Mouse (Mus musculus): ENCODE data around the gene Rnf208. TPM values are rescaled to one million over a fixed set of nuclear protein-coding genes. Genes with fewer than 3 reads are reported as not detected.

Rnf208 gene
- polyA plus RNA-seq, 1 experiment from 2014 or later = 6.6 TPM

DNA sequence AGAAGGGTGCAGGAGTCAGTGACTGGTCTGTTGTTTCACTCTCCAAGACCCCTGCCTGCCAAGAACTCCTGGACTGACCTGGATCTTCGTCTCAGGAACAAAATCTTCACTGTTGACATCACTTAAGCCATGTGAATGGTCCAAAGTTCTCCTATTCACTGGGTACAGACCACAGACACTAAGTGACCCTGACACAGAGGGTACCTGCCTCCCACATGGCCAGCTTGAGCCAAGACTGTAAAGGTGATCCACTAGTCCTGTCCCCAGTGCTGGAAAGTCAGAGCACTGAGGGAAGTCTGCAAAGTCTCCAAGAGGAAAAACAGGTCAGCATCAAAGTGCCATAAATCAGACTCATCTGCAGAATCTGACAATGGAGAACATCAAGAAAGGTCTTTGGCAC is 34.5 kb upstream of the Rnf208 start:
- ATAC-seq (ENCODE audit: extremely low read depth, insufficient number of reproducible peaks, low FRiP score, low TSS enrichment) = no peak
- WGBS = 70% methylated on average over 1 of the region's 1 CpGs

GRCm38 (mm10) chr2:25210686-25211085 is 31.4 kb upstream of the Rnf208 start:
- peak overlapping the region; percentile 98 for H3K4me3 ChIP-seq
- ATAC-seq (ENCODE audit: extremely low read depth, insufficient number of reproducible peaks, low FRiP score, low TSS enrichment) = peak; percentile 9; the same call in 1 of the 2 replicates
- peaks cover 24% of the 10 kb centered on the region for H3K27me3 ChIP-seq (replicated peaks)
- H3K4me2 ChIP-seq = peak overlapping the region; percentile 82
- no peaks in the 10 kb centered on the region for H3K9me3 ChIP-seq
- peak overlapping the region; percentile 96 for H3K9ac ChIP-seq
- peak overlapping the region; percentile 89 for H3K27ac ChIP-seq (replicated peaks)
- H3K4me1 ChIP-seq = peaks cover 23% of the 10 kb centered on the region
- under 1% methylated on average over 24 of the region's 24 CpGs for WGBS
- H3K36me3 ChIP-seq = peaks cover 40% of the 10 kb centered on the region

More for the DNA sequence above, 34.5 kb upstream of the Rnf208 start:
- no peaks in the 10 kb centered on the region for H3K9me3 ChIP-seq
- no peak overlapping the region for H3K4me3 ChIP-seq
- H3K4me2 ChIP-seq = no peak overlapping the region
- H3K36me3 ChIP-seq = peaks cover 71% of the 10 kb centered on the region
- peaks cover 23% of the 10 kb centered on the region for H3K4me1 ChIP-seq
- no peak overlapping the region for H3K9ac ChIP-seq
- H3K27ac ChIP-seq (replicated peaks) = no peak overlapping the region
- 0 out of 2 replicates have a peak, but pooled peaks cover 4% of the 10 kb centered on the region for H3K27me3 ChIP-seq (replicated peaks)

DNA sequence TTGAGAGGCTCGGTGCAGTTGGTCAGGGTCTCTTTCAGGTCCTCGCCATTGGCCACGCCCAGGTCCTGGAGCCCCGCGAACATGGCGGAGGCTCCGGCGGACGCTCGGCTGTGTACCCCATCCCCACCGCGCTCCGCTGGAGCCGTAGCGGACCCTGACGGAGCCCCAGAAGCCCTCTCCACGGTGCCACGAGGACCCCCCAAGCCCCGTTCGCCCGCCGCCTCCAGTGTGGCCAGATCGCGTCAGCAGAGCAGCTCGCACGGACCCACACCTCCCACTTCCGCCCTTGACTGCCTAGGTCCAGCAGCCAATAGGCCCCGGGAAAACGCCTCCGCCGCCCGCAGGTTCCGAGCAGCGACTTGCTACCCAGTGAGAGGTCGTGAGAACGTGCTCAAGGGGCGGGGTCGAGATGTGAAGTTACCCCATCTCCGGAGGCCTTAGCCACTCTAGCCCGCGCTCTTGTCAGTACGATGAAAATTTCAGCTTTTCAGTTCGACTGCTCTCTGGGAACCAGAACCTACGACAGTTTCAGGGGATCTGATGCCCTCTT is 30.9 kb upstream of the Rnf208 start, which contains the start of gene Nelfb:
Gene Nelfb, minus strand, starts transcription at position 369 of the 550 bp plus-strand sequence.
- Histone ChIP-seq H3K4me2 (peak within 1 kb of the TSS; percentile 82), H3K4me1 (peaks cover 23% of the 10 kb centered on the region), H3K9ac (peak within 1 kb of the TSS; percentile 96), H3K27ac (replicated peaks) (peak within 1 kb of the TSS; percentile 89), H3K27me3 (replicated peaks) (peaks cover 24% of the 10 kb centered on the region), H3K36me3 (peaks cover 35% of the 10 kb centered on the region), H3K9me3 (no peaks in the 10 kb centered on the region), H3K4me3 (peak within 1 kb of the TSS; percentile 98)
- peak; percentile 74 for ATAC-seq (ENCODE audit: extremely low read depth, insufficient number of reproducible peaks, low FRiP score, low TSS enrichment)
- under 1% methylated on average over 44 of the region's 44 CpGs for WGBS

DNA sequence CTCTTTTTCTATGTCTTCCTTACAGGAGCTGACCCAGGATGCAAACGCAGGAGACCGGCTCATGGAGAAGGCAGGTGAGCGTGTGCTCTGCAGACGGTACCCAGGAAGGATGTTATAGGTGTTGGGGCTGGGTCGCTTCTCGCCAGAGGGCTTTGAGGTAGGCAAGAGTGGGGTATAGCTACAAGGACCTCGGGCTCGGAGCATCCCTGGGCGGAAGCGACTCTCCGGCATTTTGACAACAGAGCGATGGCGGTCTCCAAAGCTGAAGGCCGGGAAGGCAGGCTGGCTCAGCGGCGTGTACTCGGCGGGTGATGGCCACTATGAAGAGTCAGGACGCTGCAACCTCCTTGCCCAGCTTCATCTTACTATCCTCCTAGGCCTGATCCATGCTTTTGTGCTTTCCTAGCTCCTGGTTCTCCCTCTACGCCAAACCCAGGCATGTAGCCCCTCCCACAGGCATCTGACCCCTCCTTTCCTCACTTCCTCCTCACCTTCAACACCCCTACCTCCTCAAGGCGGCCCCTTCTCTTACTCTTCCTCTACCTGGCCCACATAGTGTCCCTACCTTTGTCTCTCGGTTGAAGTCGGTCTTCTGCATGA is 28.7 kb upstream of the Rnf208 start:
- no peak for ATAC-seq (ENCODE audit: extremely low read depth, insufficient number of reproducible peaks, low FRiP score, low TSS enrichment)
- WGBS = 51% methylated on average over 23 of the region's 23 CpGs

GRCm38 (mm10) chr2:25214444-25214843 is 27.6 kb upstream of the Rnf208 start, which contains the start of gene Stpg3:
TSS of gene Stpg3 (minus strand) at chr2:25214637.
- Histone ChIP-seq H3K36me3 (peaks cover 6% of the 10 kb centered on the region), H3K4me3 (no peak within 1 kb of the TSS), H3K9me3 (no peaks in the 10 kb centered on the region), H3K27me3 (replicated peaks) (peaks cover 24% of the 10 kb centered on the region), H3K4me1 (peaks cover 17% of the 10 kb centered on the region), H3K27ac (replicated peaks) (no peak within 1 kb of the TSS), H3K4me2 (no peak within 1 kb of the TSS), H3K9ac (no peak within 1 kb of the TSS)
- WGBS = 79% methylated on average over 3 of the region's 3 CpGs
- ATAC-seq (ENCODE audit: extremely low read depth, insufficient number of reproducible peaks, low FRiP score, low TSS enrichment) = no peak

More for the DNA sequence above, 28.7 kb upstream of the Rnf208 start:
- H3K4me3 ChIP-seq = no peak overlapping the region
- no peak overlapping the region for H3K9ac ChIP-seq
- no peak overlapping the region for H3K27ac ChIP-seq (replicated peaks)
- peaks cover 23% of the 10 kb centered on the region for H3K4me1 ChIP-seq
- peaks cover 15% of the 10 kb centered on the region for H3K36me3 ChIP-seq
- H3K9me3 ChIP-seq = no peaks in the 10 kb centered on the region
- H3K4me2 ChIP-seq = no peak overlapping the region
- peaks cover 24% of the 10 kb centered on the region for H3K27me3 ChIP-seq (replicated peaks)

DNA sequence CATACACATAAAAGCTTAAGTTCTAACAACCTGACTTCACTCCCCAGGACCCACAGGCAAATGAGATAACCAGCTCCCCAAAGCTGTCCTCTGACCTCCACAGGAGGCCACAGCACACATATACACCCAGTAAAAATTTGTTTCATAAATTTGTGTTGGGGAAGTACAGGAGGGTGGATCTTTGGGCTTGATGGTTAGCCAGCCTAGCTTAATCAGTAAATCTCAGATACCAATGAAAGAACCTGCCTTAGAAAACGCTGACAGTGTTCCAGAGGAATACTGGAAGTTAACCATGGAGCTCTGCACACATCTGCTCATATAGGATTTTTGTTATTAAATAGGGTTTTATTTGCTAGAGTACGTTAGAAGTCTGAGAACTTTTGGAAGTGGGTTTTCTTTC is 24.4 kb upstream of the Rnf208 start:
- Histone ChIP-seq H3K36me3 (peaks cover 15% of the 10 kb centered on the region), H3K27me3 (replicated peaks) (peaks cover 19% of the 10 kb centered on the region), H3K9me3 (no peaks in the 10 kb centered on the region), H3K4me3 (no peak overlapping the region), H3K27ac (replicated peaks) (no peak overlapping the region), H3K9ac (no peak overlapping the region), H3K4me1 (no peaks in the 10 kb centered on the region), H3K4me2 (no peak overlapping the region)
- 53% methylated on average over 2 of the region's 2 CpGs for WGBS
- ATAC-seq (ENCODE audit: extremely low read depth, insufficient number of reproducible peaks, low FRiP score, low TSS enrichment) = no peak

GRCm38 (mm10) chr2:25218445-25218844 is 23.6 kb upstream of the Rnf208 start, which contains the start of gene Fam166a:
TSS of gene Fam166a (plus strand) at chr2:25218745.
- Histone ChIP-seq H3K4me2 (no peak within 1 kb of the TSS), H3K4me1 (peaks cover 5% of the 10 kb centered on the region), H3K9me3 (no peaks in the 10 kb centered on the region), H3K27me3 (replicated peaks) (peaks cover 11% of the 10 kb centered on the region), H3K36me3 (peaks cover 23% of the 10 kb centered on the region), H3K27ac (replicated peaks) (no peak within 1 kb of the TSS), H3K9ac (no peak within 1 kb of the TSS), H3K4me3 (no peak within 1 kb of the TSS)
- ATAC-seq (ENCODE audit: extremely low read depth, insufficient number of reproducible peaks, low FRiP score, low TSS enrichment) = no peak

DNA sequence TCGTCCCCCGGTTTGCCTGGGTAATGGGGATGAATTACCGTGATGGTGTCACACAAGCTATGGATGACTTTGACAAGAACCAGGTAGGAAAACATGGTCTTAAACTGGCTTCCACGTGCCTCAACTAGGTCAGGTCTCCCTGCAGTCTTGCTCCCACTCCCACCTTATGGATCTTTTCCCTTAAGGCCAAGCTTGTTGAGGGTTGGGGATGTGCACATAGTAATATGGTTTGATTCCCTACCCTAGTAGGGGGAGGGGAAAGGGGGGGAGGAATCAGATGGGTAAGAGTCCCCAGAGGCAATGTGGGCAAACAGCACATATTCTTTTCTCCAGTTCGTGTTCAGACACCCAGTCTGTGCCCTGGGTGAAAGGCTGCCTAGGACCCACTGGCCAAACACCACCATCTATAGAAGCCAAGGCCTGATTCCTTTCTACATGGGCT is 20.7 kb upstream of the Rnf208 start:
- H3K27ac ChIP-seq (replicated peaks) = no peak overlapping the region
- H3K36me3 ChIP-seq = peaks cover 24% of the 10 kb centered on the region
- no peak overlapping the region for H3K4me2 ChIP-seq
- no peak overlapping the region for H3K9ac ChIP-seq
- no peak overlapping the region for H3K4me3 ChIP-seq
- no peak for ATAC-seq (ENCODE audit: extremely low read depth, insufficient number of reproducible peaks, low FRiP score, low TSS enrichment)
- H3K27me3 ChIP-seq (replicated peaks) = no peaks in the 10 kb centered on the region
- H3K9me3 ChIP-seq = no peaks in the 10 kb centered on the region
- 61% methylated on average over 5 of the region's 5 CpGs for WGBS
- H3K4me1 ChIP-seq = peaks cover 15% of the 10 kb centered on the region

- peak overlapping the region; percentile 92 for H3K27ac ChIP-seq (replicated peaks)
- H3K4me3 ChIP-seq = peak overlapping the region; percentile 79
- peak; percentile 71 for ATAC-seq (ENCODE audit: extremely low read depth, insufficient number of reproducible peaks, low FRiP score, low TSS enrichment)
- H3K9me3 ChIP-seq = no peaks in the 10 kb centered on the region
- 2% methylated on average over 51 of the region's 53 CpGs for WGBS
- H3K4me1 ChIP-seq = peaks cover 23% of the 10 kb centered on the region
- H3K9ac ChIP-seq = peak overlapping the region; percentile 85
- no peaks in the 10 kb centered on the region for H3K27me3 ChIP-seq (replicated peaks)
- peak overlapping the region; percentile 96 for H3K4me2 ChIP-seq
- peaks cover 24% of the 10 kb centered on the region for H3K36me3 ChIP-seq
Observed at GRCm38 (mm10) chr2:25223681-25224491, 18.2 kb upstream of the Rnf208 start.

- Histone ChIP-seq H3K9me3 (no peaks in the 10 kb centered on the region), H3K27ac (replicated peaks) (peak within 1 kb of the TSS; percentile 98), H3K4me3 (peak within 1 kb of the TSS; percentile 79), H3K36me3 (peaks cover 24% of the 10 kb centered on the region), H3K4me1 (peaks cover 25% of the 10 kb centered on the region), H3K9ac (peak within 1 kb of the TSS; percentile 85), H3K4me2 (peak within 1 kb of the TSS; percentile 96), H3K27me3 (replicated peaks) (peaks cover 4% of the 10 kb centered on the region)
- WGBS = under 1% methylated on average over 17 of the region's 17 CpGs
- ATAC-seq (ENCODE audit: extremely low read depth, insufficient number of reproducible peaks, low FRiP score, low TSS enrichment) = no peak
Observed at GRCm38 (mm10) chr2:25224492-25224765, 17.6 kb upstream of the Rnf208 start, which contains the start of gene Tubb4b. TSS of gene Tubb4b (minus strand) at chr2:25224702.

Measured in heart, embryonic 13.5 days (tissue).